Mouse (Mus musculus): ENCODE data around the gene Abcb4. TPM values are rescaled to one million over a fixed set of nuclear protein-coding genes. Genes with fewer than 3 reads are reported as not detected.
"Not testable (repeated sequence)": the region's sequence is repeated elsewhere in the genome, so short reads cannot be mapped to it uniquely, and the experiment has no call there.

Abcb4 gene
- polyA plus RNA-seq, 1 experiment from 2014 or later = 0.46 TPM

- Histone ChIP-seq H3K9me3 (replicated peaks) (no peaks in the 10 kb centered on the region), H3K4me1 (no peaks in the 10 kb centered on the region), H3K36me3 (no peaks in the 10 kb centered on the region), H3K27me3 (ENCODE audit: low read depth, poor library complexity, severe bottlenecking) (no peaks in the 10 kb centered on the region), H3K27ac (replicated peaks) (no peak overlapping the region), H3K4me3 (no peak overlapping the region)
- DNase-seq (ENCODE audit: low spot score) = no peak
- WGBS = 95% methylated on average over 7 of the region's 7 CpGs
Measured at GRCm38 (mm10) chr5:8937965-8938364, 44.4 kb downstream of the Abcb4 start.

DNA sequence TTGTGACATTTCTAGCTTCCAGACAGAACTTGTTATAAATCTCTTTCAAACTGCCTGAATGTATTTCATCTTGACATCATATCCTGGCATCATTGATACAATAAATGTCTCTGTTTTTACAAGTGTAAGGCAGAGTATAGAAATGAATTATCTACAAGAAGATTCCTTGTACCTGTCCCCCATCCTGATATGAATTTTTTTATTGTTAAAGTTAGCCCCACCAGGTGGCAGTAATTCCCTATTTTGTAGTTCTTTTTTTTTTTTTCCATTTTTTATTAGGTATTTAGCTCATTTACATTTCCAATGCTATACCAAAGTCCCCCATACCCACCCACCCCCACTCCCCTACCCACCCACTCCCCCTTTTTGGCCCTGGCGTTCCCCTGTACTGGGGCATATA lies 47.7 kb downstream of the Abcb4 start:
- H3K27me3 ChIP-seq (ENCODE audit: low read depth, poor library complexity, severe bottlenecking); DNase-seq (ENCODE audit: low spot score); H3K36me3 ChIP-seq; H3K4me1 ChIP-seq; H3K9me3 ChIP-seq (replicated peaks); H3K4me3 ChIP-seq; H3K27ac ChIP-seq (replicated peaks): not testable (repeated sequence)
- 100% methylated on average over 1 of the region's 1 CpGs for whole genome bisulfite sequencing

GRCm38 (mm10) chr5:8943836-8944235 lies 50.3 kb downstream of the Abcb4 start:
- Histone ChIP-seq H3K4me1 (peaks cover 10% of the 10 kb centered on the region), H3K36me3 (no peaks in the 10 kb centered on the region), H3K9me3 (replicated peaks) (no peaks in the 10 kb centered on the region), H3K27ac (replicated peaks) (no peak overlapping the region), H3K27me3 (ENCODE audit: low read depth, poor library complexity, severe bottlenecking) (no peaks in the 10 kb centered on the region), H3K4me3 (no peak overlapping the region)
- 90% methylated on average over 3 of the region's 3 CpGs for WGBS
- no peak for DNase-seq (ENCODE audit: low spot score)

DNA sequence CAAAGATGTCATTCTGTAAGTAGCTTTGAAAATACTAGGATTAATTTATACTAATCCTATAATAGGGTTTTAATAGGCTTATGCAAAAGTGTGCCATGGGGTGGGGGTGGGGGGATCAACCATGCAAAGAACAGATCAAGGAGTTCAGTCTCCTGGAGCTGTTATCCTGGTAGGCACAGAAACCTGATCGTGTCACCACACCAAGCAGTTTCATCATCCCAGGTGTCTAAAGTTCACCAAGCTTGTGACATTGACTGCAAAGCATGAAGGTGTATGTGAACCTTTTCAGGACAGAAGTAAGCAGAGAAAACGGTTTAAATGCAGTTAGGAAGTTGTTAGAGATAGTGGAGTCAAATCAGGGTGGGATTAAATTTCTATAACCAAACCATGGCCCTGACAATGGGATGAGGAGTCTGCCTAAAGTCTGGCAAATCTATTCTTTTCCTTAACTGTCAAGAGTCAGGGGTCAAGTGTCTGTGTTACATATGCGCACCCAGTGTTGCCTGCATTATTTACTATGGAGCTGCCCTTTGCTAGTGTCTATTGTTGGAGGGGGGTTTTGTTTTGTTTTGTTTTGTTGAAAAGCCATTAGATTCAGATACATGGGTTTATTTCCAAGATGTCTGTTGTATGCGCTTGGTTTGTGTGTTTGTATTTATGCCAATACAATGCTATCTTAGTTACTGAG lies 54.0 kb downstream of the Abcb4 start:
- H3K4me3 ChIP-seq = no peak overlapping the region

DNA sequence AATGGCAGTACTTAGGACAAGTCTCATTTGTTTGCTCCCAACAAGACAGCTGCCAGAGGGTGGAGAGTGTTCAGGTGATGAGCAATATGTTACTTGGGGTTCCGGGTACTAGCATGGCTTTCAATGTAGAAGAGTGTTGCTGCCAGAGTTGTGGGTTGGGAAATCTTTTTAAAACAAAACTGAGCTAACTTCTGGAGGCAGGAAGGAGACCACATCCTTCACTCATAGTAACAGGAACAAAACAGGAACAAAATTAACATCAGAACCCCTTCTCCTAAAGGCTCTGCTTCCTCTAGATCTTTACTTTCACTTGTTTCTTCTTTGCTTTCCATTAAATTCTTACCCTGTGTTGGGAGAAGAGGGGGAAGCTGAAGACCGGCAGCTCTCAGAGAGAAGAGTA lies 60.1 kb downstream of the Abcb4 start:
- Histone ChIP-seq H3K27me3 (ENCODE audit: low read depth, poor library complexity, severe bottlenecking) (no peaks in the 10 kb centered on the region), H3K27ac (replicated peaks) (no peak overlapping the region), H3K4me1 (peaks cover 4% of the 10 kb centered on the region; the same call in 1 of the 2 replicates), H3K9me3 (replicated peaks) (no peaks in the 10 kb centered on the region), H3K4me3 (no peak overlapping the region), H3K36me3 (no peaks in the 10 kb centered on the region)
- no peak for DNase-seq (ENCODE audit: low spot score)
- 95% methylated on average over 2 of the region's 2 CpGs for WGBS

More for the DNA sequence above, 54.0 kb downstream of the Abcb4 start:
- no peak overlapping the region for H3K27ac ChIP-seq (replicated peaks)
- WGBS = 59% methylated on average over 4 of the region's 4 CpGs
- peaks cover 10% of the 10 kb centered on the region for H3K4me1 ChIP-seq
- no peaks in the 10 kb centered on the region for H3K27me3 ChIP-seq (ENCODE audit: low read depth, poor library complexity, severe bottlenecking)
- H3K36me3 ChIP-seq = no peaks in the 10 kb centered on the region
- DNase-seq (ENCODE audit: low spot score) = no peak
- H3K9me3 ChIP-seq (replicated peaks) = no peaks in the 10 kb centered on the region

DNA sequence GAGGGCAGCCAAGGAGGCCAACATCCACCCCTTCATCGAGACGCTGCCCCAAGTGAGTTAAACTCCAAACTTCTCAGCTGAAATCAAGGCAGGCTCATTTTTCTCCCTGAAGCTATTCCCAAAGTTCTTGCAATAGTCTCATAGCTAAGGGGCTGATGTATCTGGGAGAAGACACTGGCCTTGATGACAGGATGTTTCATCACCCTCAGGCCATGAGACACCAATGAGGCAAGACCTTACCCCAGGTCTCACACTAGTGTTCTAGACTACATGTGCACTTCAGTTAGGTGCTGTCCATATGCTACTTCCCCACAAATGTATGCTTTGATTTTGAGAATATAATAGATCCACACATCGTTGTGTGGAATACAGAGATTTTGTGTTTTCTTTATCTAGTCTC lies 62.0 kb downstream of the Abcb4 start:
- 91% methylated on average over 3 of the region's 3 CpGs for WGBS
- Histone ChIP-seq H3K36me3 (no peaks in the 10 kb centered on the region), H3K4me3 (no peak overlapping the region), H3K4me1 (peaks cover 4% of the 10 kb centered on the region; the same call in 1 of the 2 replicates), H3K9me3 (replicated peaks) (no peaks in the 10 kb centered on the region), H3K27me3 (ENCODE audit: low read depth, poor library complexity, severe bottlenecking) (no peaks in the 10 kb centered on the region), H3K27ac (replicated peaks) (no peak overlapping the region)
- no peak for DNase-seq (ENCODE audit: low spot score)

DNA sequence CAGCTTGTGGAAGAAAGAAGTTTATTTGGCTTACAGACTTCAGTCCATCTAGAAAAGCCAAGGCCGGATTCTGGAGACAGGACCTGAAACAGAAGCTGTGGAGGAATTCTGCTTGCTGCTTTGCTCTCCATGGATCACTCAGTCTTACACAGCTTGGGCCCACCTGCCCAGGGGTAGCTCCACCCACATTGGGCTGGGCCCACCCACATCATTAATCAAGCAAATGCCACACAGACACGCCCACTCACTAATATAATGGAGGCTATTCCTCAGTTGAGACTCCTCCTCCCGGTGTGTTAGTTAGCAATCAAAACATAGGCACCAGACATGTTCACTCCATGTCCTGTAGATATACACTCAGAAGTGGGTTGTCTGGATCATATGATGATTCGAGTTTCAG lies 67.0 kb downstream of the Abcb4 start:
- DNase-seq (ENCODE audit: low spot score) = no peak
- Histone ChIP-seq H3K27ac (replicated peaks) (no peak overlapping the region), H3K36me3 (peaks cover 22% of the 10 kb centered on the region), H3K27me3 (ENCODE audit: low read depth, poor library complexity, severe bottlenecking) (no peaks in the 10 kb centered on the region), H3K4me3 (no peak overlapping the region), H3K9me3 (replicated peaks) (no peaks in the 10 kb centered on the region), H3K4me1 (peaks cover 4% of the 10 kb centered on the region; the same call in 1 of the 2 replicates)
- 89% methylated on average over 4 of the region's 4 CpGs for WGBS

GRCm38 (mm10) chr5:8964487-8964886 lies 71.0 kb downstream of the Abcb4 start:
- Histone ChIP-seq H3K4me3 (no peak overlapping the region), H3K9me3 (replicated peaks) (no peaks in the 10 kb centered on the region), H3K27ac (replicated peaks) (no peak overlapping the region), H3K27me3 (ENCODE audit: low read depth, poor library complexity, severe bottlenecking) (no peaks in the 10 kb centered on the region), H3K36me3 (peaks cover 60% of the 10 kb centered on the region), H3K4me1 (no peaks in the 10 kb centered on the region)
- no peak for DNase-seq (ENCODE audit: low spot score)
- WGBS = 98% methylated on average over 5 of the region's 5 CpGs

DNA sequence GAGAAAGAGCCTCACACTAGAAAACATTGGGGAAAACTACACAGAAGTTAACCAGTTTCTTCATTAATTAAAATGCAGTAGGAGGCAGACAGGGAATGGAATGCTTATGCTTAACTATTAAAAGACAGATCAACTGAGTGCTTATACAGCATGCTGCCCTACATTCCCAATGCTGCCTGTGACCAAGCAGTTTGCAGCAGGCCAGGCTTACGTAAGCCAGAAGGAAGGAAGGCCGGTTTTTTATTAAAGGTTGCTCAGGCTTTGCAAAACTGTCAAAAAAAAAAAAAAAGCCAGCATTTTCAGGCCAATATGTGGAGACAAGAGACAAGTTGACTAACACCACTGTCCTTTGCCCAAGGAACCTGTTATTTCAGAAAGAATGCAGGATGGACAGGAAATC lies 77.2 kb downstream of the Abcb4 start:
- peaks cover 87% of the 10 kb centered on the region for H3K36me3 ChIP-seq
- DNase-seq (ENCODE audit: low spot score) = no peak
- H3K9me3 ChIP-seq (replicated peaks) = no peaks in the 10 kb centered on the region
- H3K27ac ChIP-seq (replicated peaks) = no peak overlapping the region
- no peak overlapping the region for H3K4me3 ChIP-seq
- 89% methylated on average over 2 of the region's 2 CpGs for WGBS
- no peaks in the 10 kb centered on the region for H3K27me3 ChIP-seq (ENCODE audit: low read depth, poor library complexity, severe bottlenecking)
- peaks cover 5% of the 10 kb centered on the region for H3K4me1 ChIP-seq

DNA sequence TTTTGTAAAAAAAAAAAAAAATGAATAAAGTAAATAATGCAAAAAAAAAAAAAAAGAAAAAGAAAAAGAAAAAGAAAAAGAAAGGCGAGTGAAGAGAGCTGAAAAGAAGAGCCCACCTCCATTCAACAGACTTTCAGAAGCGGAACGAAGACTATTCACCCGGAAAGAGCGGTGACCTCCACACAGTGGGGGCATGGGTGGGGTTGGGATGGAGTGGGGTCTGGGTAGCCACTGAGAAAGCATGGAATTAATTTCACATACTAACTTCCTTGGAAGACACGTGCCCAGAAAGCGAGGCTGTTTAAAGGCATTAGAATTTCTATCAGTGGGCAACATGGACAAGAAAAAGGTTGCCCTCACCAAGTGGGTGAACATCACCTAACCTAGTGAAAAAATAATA lies 78.8 kb downstream of the Abcb4 start:
- Histone ChIP-seq H3K27ac (replicated peaks) (no peak overlapping the region), H3K9me3 (replicated peaks) (no peaks in the 10 kb centered on the region), H3K36me3 (peaks cover 71% of the 10 kb centered on the region), H3K27me3 (ENCODE audit: low read depth, poor library complexity, severe bottlenecking) (no peaks in the 10 kb centered on the region), H3K4me1 (peaks cover 5% of the 10 kb centered on the region), H3K4me3 (no peak overlapping the region)
- peak; percentile 35 for DNase-seq (ENCODE audit: low spot score)
- 43% methylated on average over 7 of the region's 7 CpGs for WGBS

DNA sequence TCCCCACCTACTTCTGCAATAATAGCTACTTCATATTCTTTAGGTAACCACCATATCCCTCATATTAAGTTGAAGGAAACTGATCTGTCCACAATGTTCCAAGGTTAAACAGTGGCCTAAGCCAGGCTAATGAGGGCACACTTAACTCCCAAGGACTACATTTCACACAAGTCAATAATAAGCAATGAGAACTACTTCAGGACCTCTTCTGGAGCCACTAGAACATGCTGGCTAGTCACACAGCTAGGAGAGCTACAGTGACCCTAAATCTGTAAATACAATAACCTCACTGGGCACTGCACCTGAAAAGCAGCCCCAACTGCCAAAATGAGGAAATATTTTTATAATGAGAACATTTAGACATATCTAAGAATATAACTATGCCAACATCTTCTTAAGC lies 81.2 kb downstream of the Abcb4 start:
- H3K4me3 ChIP-seq = no peak overlapping the region
- DNase-seq (ENCODE audit: low spot score) = no peak
- peaks cover 5% of the 10 kb centered on the region for H3K4me1 ChIP-seq
- no peaks in the 10 kb centered on the region for H3K27me3 ChIP-seq (ENCODE audit: low read depth, poor library complexity, severe bottlenecking)
- H3K9me3 ChIP-seq (replicated peaks) = no peaks in the 10 kb centered on the region
- peaks cover 48% of the 10 kb centered on the region for H3K36me3 ChIP-seq
- H3K27ac ChIP-seq (replicated peaks) = no peak overlapping the region

DNA sequence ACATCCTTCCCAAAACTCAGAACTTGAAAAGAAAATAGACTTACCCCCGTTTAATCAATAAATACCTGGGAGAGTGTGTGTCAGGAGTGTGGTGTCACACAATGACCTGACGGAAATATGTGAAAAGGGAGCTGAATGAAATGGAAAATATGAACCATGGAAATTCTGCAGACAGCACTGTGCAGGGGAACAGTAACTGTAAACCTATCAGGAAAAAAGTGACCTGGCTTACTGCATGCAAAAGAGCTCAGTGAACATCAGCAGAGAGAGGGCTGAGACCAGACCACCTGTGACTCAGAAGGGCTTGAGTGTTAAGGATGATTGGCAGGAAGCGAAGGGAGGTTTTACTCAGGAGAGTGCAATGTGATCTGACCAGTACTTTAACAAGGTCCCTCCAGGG lies 92.0 kb downstream of the Abcb4 start:
- 90% methylated on average over 3 of the region's 3 CpGs for WGBS
- H3K36me3 ChIP-seq = peaks cover 62% of the 10 kb centered on the region

DNA sequence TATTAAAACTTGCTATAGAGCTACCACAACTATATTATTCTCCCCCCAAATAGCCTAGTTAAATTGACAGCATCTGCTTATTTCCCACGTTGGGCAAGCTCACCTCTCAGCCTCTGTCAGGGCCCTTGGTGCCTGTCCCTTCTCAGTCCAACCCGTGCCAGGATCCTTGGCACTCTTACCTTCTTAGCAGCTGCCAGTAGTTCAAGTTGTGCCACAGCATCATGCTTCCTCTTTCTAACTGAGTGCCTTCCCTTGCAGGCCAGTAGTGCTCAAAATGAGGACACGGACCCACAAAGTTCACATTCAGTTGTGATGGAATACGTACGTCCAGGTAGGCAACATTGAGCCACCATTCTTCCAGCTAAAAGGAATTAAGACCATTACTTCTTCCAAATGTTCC lies 94.4 kb downstream of the Abcb4 start:
- Histone ChIP-seq H3K4me1 (no peaks in the 10 kb centered on the region), H3K9me3 (replicated peaks) (no peaks in the 10 kb centered on the region), H3K27ac (replicated peaks) (no peak overlapping the region), H3K27me3 (ENCODE audit: low read depth, poor library complexity, severe bottlenecking) (no peaks in the 10 kb centered on the region), H3K36me3 (peaks cover 66% of the 10 kb centered on the region), H3K4me3 (no peak overlapping the region)
- DNase-seq (ENCODE audit: low spot score) = no peak
- 95% methylated on average over 5 of the region's 5 CpGs for WGBS

More for the DNA sequence above, 92.0 kb downstream of the Abcb4 start:
- no peak overlapping the region for H3K27ac ChIP-seq (replicated peaks)
- no peaks in the 10 kb centered on the region for H3K4me1 ChIP-seq
- DNase-seq (ENCODE audit: low spot score) = no peak
- no peaks in the 10 kb centered on the region for H3K9me3 ChIP-seq (replicated peaks)
- no peaks in the 10 kb centered on the region for H3K27me3 ChIP-seq (ENCODE audit: low read depth, poor library complexity, severe bottlenecking)
- no peak overlapping the region for H3K4me3 ChIP-seq

GRCm38 (mm10) chr5:8990526-8990925 lies 97.0 kb downstream of the Abcb4 start:
- Histone ChIP-seq H3K27ac (replicated peaks) (no peak overlapping the region), H3K27me3 (ENCODE audit: low read depth, poor library complexity, severe bottlenecking) (no peaks in the 10 kb centered on the region), H3K4me3 (no peak overlapping the region), H3K36me3 (peaks cover 67% of the 10 kb centered on the region), H3K4me1 (no peaks in the 10 kb centered on the region), H3K9me3 (replicated peaks) (no peaks in the 10 kb centered on the region)
- WGBS = 89% methylated on average over 13 of the region's 13 CpGs
- no peak for DNase-seq (ENCODE audit: low spot score)

Data from midbrain, embryonic 10.5 days (tissue).